Mouse (Mus musculus) liver, postnatal 0 days (tissue): ENCODE measurements around the gene Fa2h. TPM values are rescaled to one million over a fixed set of nuclear protein-coding genes. Genes with fewer than 3 reads are reported as not detected.

ENCODE experiments used
- ATAC-seq: fragments of 200-750 bp; cut with Nextera tagmentation; 2 replicates; pipeline ENCODE4 v1.8.0; 2017; ENCODE audit warnings: mild to moderate bottlenecking, moderate library complexity
- DNase-seq: peaks from one replicate; pipeline ENCODE4 v3.0.0-alpha.2; 2016
- H3K27ac ChIP-seq: fragments of 300-500 bp; sonication (generic); 2 replicates; pipeline ENCODE4 v1.5.1; 2014; ENCODE audit warnings: antibody characterized with exemption, moderate library complexity, mild to moderate bottlenecking, low read depth
- H3K27me3 ChIP-seq: fragments of 300-500 bp; sonication (generic); 2 replicates; pipeline ENCODE4 v1.6.1; 2014; ENCODE audit warnings: low read length, control low read depth, mixed read lengths; ENCODE audit not compliant: insufficient read depth
- H3K36me3 ChIP-seq: fragments of 300-500 bp; sonication (generic); replicated peaks from 2 replicates; pipeline ENCODE4 v1.6.1; 2014; ENCODE audit warnings: mild to moderate bottlenecking, control low read depth, low read length, moderate library complexity, mixed read lengths; ENCODE audit not compliant: insufficient read depth
- H3K4me1 ChIP-seq: fragments of 300-500 bp; sonication (generic); 2 replicates; pipeline ENCODE4 v1.6.1; 2014; ENCODE audit warnings: antibody characterized with exemption, mild to moderate bottlenecking, control low read depth; ENCODE audit not compliant: insufficient read depth
- H3K4me2 ChIP-seq: fragments of 300-500 bp; sonication (generic); 2 replicates; pipeline ENCODE4 v1.6.1; 2014; ENCODE audit warnings: low read depth, mild to moderate bottlenecking, low read length, moderate library complexity, mixed read lengths
- H3K4me3 ChIP-seq: fragments of 300-500 bp; sonication (generic); 2 replicates; pipeline ENCODE4 v1.5.1; 2014; ENCODE audit warnings: low read depth, low read length
- H3K9ac ChIP-seq: fragments of 300-500 bp; sonication (generic); replicated peaks from 2 replicates; pipeline ENCODE4 v1.6.1; 2014; ENCODE audit warnings: mild to moderate bottlenecking, moderate library complexity
- H3K9me3 ChIP-seq: fragments of 300-500 bp; sonication (generic); 2 replicates; pipeline ENCODE4 v1.6.1; 2016; ENCODE audit warnings: mild to moderate bottlenecking, control low read depth, low read length, mixed read lengths
- CTCF ChIP-seq: sonication (generic); IDR thresholded peaks from 2 replicates; pipeline ENCODE4 v1.5.1; 2016; ENCODE audit warnings: antibody characterized with exemption, low read depth
- EP300 ChIP-seq: IDR thresholded peaks from 2 replicates; pipeline ENCODE4 v1.6.1; 2016; ENCODE audit warnings: antibody characterized with exemption, low read depth, mild to moderate bottlenecking
- WGBS: fragments of 180-500 bp; shearing (Covaris S2); extraction: QIAGEN DNeasy Blood & Tissue Kit; methylation state at CpG from one replicate; pipeline ENCODE4 v1.1.7; 2014; ENCODE audit not compliant: insufficient replicate concordance; 5-methylcytosine and 5-hydroxymethylcytosine counted together
- polyA plus RNA-seq: library from polyadenylated mRNA; unstranded; fragments of >200 nt; fragmentation: Nextera tagmentation; extraction: Ambion mirVana; gene quantifications from 2 replicates; pipeline ENCODE4 v1.2.1, GENCODE M21; 2015

The Fa2h gene
- 0.25 TPM in 1 of 2 replicates, not detected in the other for polyA plus RNA-seq

GRCm38 (mm10) chr8:111393391-111394363, at the start of gene Fa2h:
Gene Fa2h (minus strand): TSS chr8:111393824.
- H3K27me3 ChIP-seq, result peaks cover 49% of the 10 kb centered on the region
- H3K4me1 ChIP-seq, result peaks cover 5% of the 10 kb centered on the region; the same call in 1 of the 2 replicates
- ATAC-seq (peak; percentile 94), DNase-seq (peak; percentile 84)
- H3K36me3 ChIP-seq, result no peaks in the 10 kb centered on the region
- under 1% methylated on average over 68 of the region's 71 CpGs for WGBS
- H3K27ac ChIP-seq, result no peak within 1 kb of the TSS
- TF ChIP-seq EP300, result no peak
- TF ChIP-seq CTCF, result peak; percentile 34
- no peak within 1 kb of the TSS for H3K9ac ChIP-seq
- H3K4me2 ChIP-seq, result peak within 1 kb of the TSS; percentile 70
- H3K9me3 ChIP-seq, result no peaks in the 10 kb centered on the region
- peak within 1 kb of the TSS; percentile 41 for H3K4me3 ChIP-seq

- no peaks in the 10 kb centered on the region for H3K36me3 ChIP-seq
- H3K9ac ChIP-seq, result no peak overlapping the region
- H3K4me3 ChIP-seq, result no peak overlapping the region
- no peak overlapping the region for H3K27ac ChIP-seq
- DNase-seq (peak; percentile 65), ATAC-seq (peak; percentile 38; the same call in 1 of the 2 replicates)
- 0 out of 2 replicates have a peak, but pooled peaks cover 2% of the 10 kb centered on the region for H3K27me3 ChIP-seq
- no peaks in the 10 kb centered on the region for H3K4me1 ChIP-seq
- TF ChIP-seq CTCF (peak; percentile 77), EP300 (no peak)
- no peaks in the 10 kb centered on the region for H3K9me3 ChIP-seq
- H3K4me2 ChIP-seq, result no peak overlapping the region
- 19% methylated on average over 9 of the region's 9 CpGs for WGBS
Measured at GRCm38 (mm10) chr8:111439189-111439588, 45.6 kb upstream of the Fa2h start.

GRCm38 (mm10) chr8:111435071-111435828, 41.6 kb upstream of the Fa2h start:
- H3K9me3 ChIP-seq, result no peaks in the 10 kb centered on the region
- no peak for DNase-seq
- H3K4me2 ChIP-seq, result no peak overlapping the region
- ATAC-seq, result no peak
- no peak overlapping the region for H3K27ac ChIP-seq
- no peak overlapping the region for H3K9ac ChIP-seq
- 48% methylated on average over 11 of the region's 11 CpGs for WGBS
- H3K27me3 ChIP-seq, result no peaks in the 10 kb centered on the region
- TF ChIP-seq CTCF (no peak), EP300 (no peak)
- no peaks in the 10 kb centered on the region for H3K36me3 ChIP-seq
- no peaks in the 10 kb centered on the region for H3K4me1 ChIP-seq
- no peak overlapping the region for H3K4me3 ChIP-seq

GRCm38 (mm10) chr8:111424646-111425045, 31.0 kb upstream of the Fa2h start:
- Histone ChIP-seq H3K9me3 (no peaks in the 10 kb centered on the region), H3K9ac (no peak overlapping the region), H3K36me3 (no peaks in the 10 kb centered on the region), H3K4me1 (no peaks in the 10 kb centered on the region), H3K4me2 (no peak overlapping the region), H3K27ac (no peak overlapping the region), H3K27me3 (no peaks in the 10 kb centered on the region), H3K4me3 (no peak overlapping the region)
- TF ChIP-seq EP300 (no peak), CTCF (no peak)
- WGBS, result 87% methylated on average over 9 of the region's 9 CpGs
- ATAC-seq, result no peak
- DNase-seq, result no peak

GRCm38 (mm10) chr8:111424181-111424580, 30.6 kb upstream of the Fa2h start:
- Histone ChIP-seq H3K4me2 (no peak overlapping the region), H3K27ac (no peak overlapping the region), H3K27me3 (no peaks in the 10 kb centered on the region), H3K9me3 (no peaks in the 10 kb centered on the region), H3K4me3 (no peak overlapping the region), H3K9ac (no peak overlapping the region), H3K4me1 (no peaks in the 10 kb centered on the region), H3K36me3 (no peaks in the 10 kb centered on the region)
- TF ChIP-seq CTCF (no peak), EP300 (no peak)
- ATAC-seq, result no peak
- DNase-seq, result no peak
- 74% methylated on average over 11 of the region's 11 CpGs for WGBS

GRCm38 (mm10) chr8:111422614-111423013, 29.0 kb upstream of the Fa2h start:
- 66% methylated on average over 2 of the region's 2 CpGs for WGBS
- Histone ChIP-seq H3K27me3 (no peaks in the 10 kb centered on the region), H3K4me3 (no peak overlapping the region), H3K4me2 (no peak overlapping the region), H3K4me1 (no peaks in the 10 kb centered on the region), H3K36me3 (no peaks in the 10 kb centered on the region), H3K9me3 (no peaks in the 10 kb centered on the region), H3K9ac (no peak overlapping the region), H3K27ac (no peak overlapping the region)
- DNase-seq (no peak), ATAC-seq (no peak)
- TF ChIP-seq EP300 (no peak), CTCF (no peak)
